Mouse (Mus musculus) embryonic fibroblast, embryonic 13.5 days (primary cell): ENCODE data around the gene 1700092M07Rik.

Experiments used
- CTCF ChIP-seq: IDR thresholded peaks from 2 replicates; pipeline ENCODE4 v1.5.1; 2011; ENCODE audit warnings: mild to moderate bottlenecking, control low read depth, low read length, moderate library complexity, borderline replicate concordance; ENCODE audit not compliant: insufficient read depth
- POLR2A ChIP-seq: IDR thresholded peaks from 2 replicates; pipeline ENCODE4 v1.6.1; 2011; ENCODE audit warnings: low read depth, mild to moderate bottlenecking, control low read depth, low read length, moderate library complexity

DNA sequence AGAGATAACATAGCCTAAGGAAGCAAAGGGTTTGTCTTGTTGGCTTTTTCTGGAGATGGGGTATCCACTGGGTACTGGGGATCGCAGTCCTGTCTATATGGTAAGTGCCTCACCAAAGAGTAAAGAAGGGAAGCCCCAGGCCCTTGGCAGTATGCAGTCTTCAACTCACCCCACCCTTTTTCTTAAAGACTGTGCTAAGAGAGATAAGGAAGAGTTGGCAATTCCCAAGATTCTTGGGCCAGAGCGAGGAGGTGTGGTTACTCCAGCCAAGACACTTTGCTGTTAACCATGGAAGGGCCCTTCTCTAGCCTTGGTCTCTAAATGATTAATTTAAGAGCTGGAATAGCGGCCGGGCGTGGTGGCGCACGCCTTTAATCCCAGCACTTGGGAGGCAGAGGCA is 33.6 kb upstream of the 1700092M07Rik start:
- TF ChIP-seq CTCF, result no peak
- no peak for TF ChIP-seq POLR2A
